Mouse (Mus musculus) frontal cortex, adult (tissue): ENCODE measurements at regions not wholly inside any gene's neighbourhood (a gene's known extent, or its start where the extent isn't known, plus 50 kb on each side); places are given as distances from the start of the nearest gene placed in this dataset.

Experiments used
- ATAC-seq: cut with Nextera tagmentation; 2 replicates; pipeline ENCODE4 v1.9.2; 2017; ENCODE audit warnings: mild to moderate bottlenecking, moderate library complexity, mixed read lengths; ENCODE audit not compliant: low TSS enrichment

- peak; percentile 72 for ATAC-seq
Measured at GRCm38 (mm10) chr3:40164181-40164580, 366.9 kb upstream of the Intu start.

- ATAC-seq, result no peak
Measured at GRCm38 (mm10) chr3:40167970-40168626, 363.0 kb upstream of the Intu start.

GRCm38 (mm10) chr3:40169590-40169989 lies 361.5 kb upstream of the Intu start:
- no peak for ATAC-seq

GRCm38 (mm10) chr3:40179726-40180317 lies 351.3 kb upstream of the Intu start:
- no peak for ATAC-seq

GRCm38 (mm10) chr3:40185597-40186320 lies 345.3 kb upstream of the Intu start:
- no peak for ATAC-seq

GRCm38 (mm10) chr3:40189529-40189928 lies 341.6 kb upstream of the Intu start:
- no peak for ATAC-seq

- no peak for ATAC-seq
Measured at GRCm38 (mm10) chr3:40190024-40190423, 341.1 kb upstream of the Intu start.

- no peak for ATAC-seq
Measured at GRCm38 (mm10) chr3:40200174-40200573, 330.9 kb upstream of the Intu start.

- ATAC-seq, result no peak
Measured at GRCm38 (mm10) chr3:40206326-40206725, 324.8 kb upstream of the Intu start.

GRCm38 (mm10) chr3:40211793-40212192 lies 319.3 kb upstream of the Intu start:
- no peak for ATAC-seq

GRCm38 (mm10) chr3:40226772-40227171 lies 304.3 kb upstream of the Intu start:
- no peak for ATAC-seq

- ATAC-seq, result no peak
Measured at GRCm38 (mm10) chr3:40243499-40244101, 287.5 kb upstream of the Intu start.

GRCm38 (mm10) chr3:40254376-40254775 lies 276.7 kb upstream of the Intu start:
- no peak for ATAC-seq

GRCm38 (mm10) chr3:40262536-40262935 lies 268.6 kb upstream of the Intu start:
- ATAC-seq, result peak; percentile 91

GRCm38 (mm10) chr3:40267514-40267913 lies 263.6 kb upstream of the Intu start:
- no peak for ATAC-seq

- ATAC-seq, result peak; percentile 86
Measured at GRCm38 (mm10) chr3:40282926-40283325, 248.2 kb upstream of the Intu start.

- no peak for ATAC-seq
Measured at GRCm38 (mm10) chr3:40286959-40287710, 244.0 kb upstream of the Intu start.

- no peak for ATAC-seq
Measured at GRCm38 (mm10) chr3:40297120-40297519, 234.0 kb upstream of the Intu start.

GRCm38 (mm10) chr3:40320319-40320718 lies 210.8 kb upstream of the Intu start:
- no peak for ATAC-seq

- ATAC-seq, result no peak
Measured at GRCm38 (mm10) chr3:40325872-40326803, 204.9 kb upstream of the Intu start.
